Mouse (Mus musculus) stomach, embryonic 16.5 days (tissue): ENCODE measurements around the gene 2010005H15Rik. TPM values are rescaled to one million over a fixed set of nuclear protein-coding genes. Genes with fewer than 3 reads are reported as not detected.

ENCODE experiments used
- ATAC-seq: fragments of 200-750 bp; cut with Nextera tagmentation; 2 replicates; pipeline ENCODE4 v1.8.0; 2017; ENCODE audit warnings: moderate number of reproducible peaks, moderate TSS enrichment; ENCODE audit not compliant: insufficient read depth, low FRiP score
- H3K27ac ChIP-seq: fragments of 300-500 bp; sonication (generic); 2 replicates; pipeline ENCODE4 v1.5.1; 2014; ENCODE audit warnings: low read length
- H3K27me3 ChIP-seq: fragments of 300-500 bp; sonication (generic); 2 replicates; pipeline ENCODE4 v1.6.1; 2014; ENCODE audit warnings: low read length, control low read depth, mixed read lengths; ENCODE audit not compliant: control insufficient read depth, insufficient read depth
- H3K36me3 ChIP-seq: fragments of 300-500 bp; sonication (generic); 2 replicates; pipeline ENCODE4 v1.6.1; 2014; ENCODE audit warnings: low read length; ENCODE audit not compliant: control insufficient read depth, insufficient read depth
- H3K4me1 ChIP-seq: fragments of 300-500 bp; sonication (generic); 2 replicates; pipeline ENCODE4 v1.6.1; 2014; ENCODE audit warnings: low read length, control low read depth, mixed read lengths; ENCODE audit not compliant: control insufficient read depth, insufficient read depth
- H3K4me2 ChIP-seq: fragments of 300-500 bp; sonication (generic); 2 replicates; pipeline ENCODE4 v1.6.1; 2014; ENCODE audit warnings: low read depth, low read length, mixed read lengths
- H3K4me3 ChIP-seq: fragments of 300-500 bp; sonication (generic); replicated peaks from 2 replicates; pipeline ENCODE4 v1.5.1; 2014; ENCODE audit warnings: mild to moderate bottlenecking, low read length
- H3K9ac ChIP-seq: fragments of 300-500 bp; sonication (generic); 2 replicates; pipeline ENCODE4 v1.6.1; 2014; ENCODE audit warnings: low read length
- H3K9me3 ChIP-seq: fragments of 300-500 bp; sonication (generic); replicated peaks from 2 replicates; pipeline ENCODE4 v1.6.1; 2016; ENCODE audit warnings: low read length, control low read depth; ENCODE audit not compliant: control insufficient read depth
- WGBS: fragments of 180-500 bp; shearing (Covaris S2); extraction: QIAGEN DNeasy Blood & Tissue Kit; methylation state at CpG from one replicate; pipeline ENCODE4 v1.1.7; 2014; 5-methylcytosine and 5-hydroxymethylcytosine counted together
- polyA plus RNA-seq: library from polyadenylated mRNA; unstranded; fragments of >200 nt; fragmentation: Nextera tagmentation; extraction: Ambion mirVana; gene quantifications from 2 replicates; pipeline ENCODE4 v1.2.1, GENCODE M21; 2015

2010005H15Rik gene
- polyA plus RNA-seq, 1 experiment from 2014 or later = 11.6 TPM

DNA sequence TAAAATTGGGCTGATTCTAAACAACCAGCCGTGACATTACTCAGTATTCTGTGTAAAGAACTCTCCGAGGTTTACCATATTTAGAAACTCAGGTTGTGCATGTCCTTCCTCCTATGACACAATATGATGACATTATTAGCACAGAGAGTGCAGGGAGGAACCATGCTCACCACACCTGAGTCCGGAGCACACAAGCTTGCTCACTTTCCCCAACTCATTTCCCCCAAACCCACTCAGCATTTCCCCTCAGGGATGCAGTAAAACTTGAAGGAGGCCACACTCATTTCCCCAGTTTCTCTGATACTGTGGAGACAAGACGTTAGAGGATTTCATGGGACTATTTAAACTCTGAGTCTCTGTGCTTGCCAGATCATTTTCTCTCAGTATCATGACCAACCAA, 67.9 kb downstream of the 2010005H15Rik start:
- Histone ChIP-seq H3K27ac (no peak overlapping the region), H3K4me3 (no peak overlapping the region), H3K27me3 (no peaks in the 10 kb centered on the region), H3K36me3 (no peaks in the 10 kb centered on the region), H3K9me3 (no peaks in the 10 kb centered on the region), H3K9ac (no peak overlapping the region), H3K4me2 (no peak overlapping the region), H3K4me1 (no peaks in the 10 kb centered on the region)
- no peak for ATAC-seq
- WGBS = 76% methylated on average over 4 of the region's 4 CpGs

Other genes starting within 250 kb of the 2010005H15Rik start
- gene Kpna1, start 242.7 kb upstream of the 2010005H15Rik start, polyA plus RNA-seq = 38.9 and 40.0 TPM in 2 replicates
- 7.1 and 8.0 TPM in 2 replicates for gene Wdr5b, start 180.3 kb upstream of the 2010005H15Rik start, polyA plus RNA-seq
- gene Fam162a, start 149.9 kb upstream of the 2010005H15Rik start, polyA plus RNA-seq = 494 and 500 TPM in 2 replicates
- 82.1 and 83.8 TPM in 2 replicates for gene Ccdc58, start 149.8 kb upstream of the 2010005H15Rik start, polyA plus RNA-seq
- gene Csta1, start 90.2 kb upstream of the 2010005H15Rik start, polyA plus RNA-seq = 34.9 and 39.6 TPM in 2 replicates
- gene Stfa2l1, start 64.7 kb upstream of the 2010005H15Rik start, polyA plus RNA-seq = 11.7 and 17.5 TPM in 2 replicates
- gene Gm5483, start 37.3 kb upstream of the 2010005H15Rik start, polyA plus RNA-seq = 28.6 and 48.3 TPM in 2 replicates
- 2.3 TPM in 1 of 2 replicates, not detected in the other for gene Gm5416, start 11.1 kb upstream of the 2010005H15Rik start, polyA plus RNA-seq
- 48.3 and 90.0 TPM in 2 replicates for gene Stfa1, start 55.5 kb downstream of the 2010005H15Rik start, polyA plus RNA-seq
- gene BC117090, start 112.9 kb downstream of the 2010005H15Rik start, polyA plus RNA-seq = 0.96 and 2.0 TPM in 2 replicates
- gene BC100530, start 146.3 kb downstream of the 2010005H15Rik start, polyA plus RNA-seq = 66.6 and 90.6 TPM in 2 replicates
- 9.1 and 16.2 TPM in 2 replicates for gene Stfa2, start 187.0 kb downstream of the 2010005H15Rik start, polyA plus RNA-seq
- 17.3 and 27.0 TPM in 2 replicates for gene Stfa3, start 233.9 kb downstream of the 2010005H15Rik start, polyA plus RNA-seq